Mouse (Mus musculus): ENCODE results near the gene Ezr. TPM values are rescaled to one million over a fixed set of nuclear protein-coding genes. Genes with fewer than 3 reads are reported as not detected.

Ezr gene
- polyA plus RNA-seq, 1 experiment from 2014 or later = 342 TPM

DNA sequence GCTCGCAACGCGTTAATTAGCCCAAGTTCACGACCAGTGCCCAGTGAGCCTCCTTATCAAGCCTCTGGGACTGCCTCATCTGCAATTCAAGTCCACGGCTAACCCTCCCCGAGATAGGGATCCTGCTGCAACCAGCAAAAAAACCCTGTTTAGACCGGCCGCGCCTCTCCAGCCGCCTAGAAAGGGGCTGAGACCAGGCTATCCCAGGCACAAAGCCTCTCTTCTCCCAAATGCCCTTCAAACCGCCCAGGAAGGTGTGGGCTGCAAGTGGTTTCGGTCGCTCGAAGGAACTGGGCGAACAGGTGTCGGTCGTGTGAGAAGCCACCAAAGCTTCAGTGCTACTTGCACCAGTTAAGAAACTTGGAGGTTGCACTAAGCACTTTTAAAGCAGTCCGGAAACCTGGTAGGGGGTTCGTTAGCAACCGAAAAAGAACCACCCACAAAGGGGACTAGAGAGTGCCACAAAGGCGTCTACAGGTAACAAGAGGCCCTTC lies 504 bp downstream of the Ezr start:
- 2% methylated on average over 21 of the region's 21 CpGs for WGBS
- Histone ChIP-seq H3K27ac (ENCODE audit: low read depth, low read length) (peak overlapping the region; percentile 97), H3K4me3 (ENCODE audit: low read depth, low read length) (peak overlapping the region; percentile 88), H3K27me3 (replicated peaks; ENCODE audit: control insufficient read depth, insufficient read depth, low read length) (no peaks in the 10 kb centered on the region), H3K4me2 (replicated peaks; ENCODE audit: low read depth) (peak overlapping the region; percentile 88), H3K9me3 (ENCODE audit: control insufficient read depth) (no peaks in the 10 kb centered on the region), H3K4me1 (replicated peaks; ENCODE audit: control insufficient read depth, insufficient read depth, low read length) (peaks cover 3% of the 10 kb centered on the region), H3K9ac (ENCODE audit: low read depth, low read length) (peak overlapping the region; percentile 92), H3K36me3 (ENCODE audit: control insufficient read depth, insufficient read depth) (no peaks in the 10 kb centered on the region)
- no peak for TF ChIP-seq CTCF (IDR thresholded peaks at IDR 0.05; ENCODE audit: low read depth)
- ATAC-seq = peak; percentile 52

DNA sequence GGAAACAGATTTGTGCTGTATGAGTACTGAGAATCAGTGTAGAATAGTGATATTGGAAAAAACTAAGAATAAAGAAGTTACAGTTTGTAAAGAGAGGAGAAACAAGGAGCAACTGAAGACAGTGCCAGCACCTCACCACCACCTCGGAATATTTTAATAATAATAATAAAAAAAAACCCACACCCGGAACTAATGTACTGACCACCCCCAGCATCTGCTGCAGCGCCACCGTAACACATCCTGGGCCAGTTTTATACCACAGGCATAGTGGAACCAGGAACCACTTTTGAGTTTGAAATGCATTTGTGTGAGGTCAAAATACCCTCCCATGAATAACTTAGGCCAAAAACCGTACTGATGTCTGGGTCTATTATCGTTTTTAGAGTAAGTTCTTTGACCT lies 1.3 kb downstream of the Ezr start:
- H3K9ac ChIP-seq (ENCODE audit: low read depth, low read length) = peak overlapping the region; percentile 92
- peaks cover 3% of the 10 kb centered on the region for H3K4me1 ChIP-seq (replicated peaks; ENCODE audit: control insufficient read depth, insufficient read depth, low read length)
- no peaks in the 10 kb centered on the region for H3K27me3 ChIP-seq (replicated peaks; ENCODE audit: control insufficient read depth, insufficient read depth, low read length)
- H3K4me3 ChIP-seq (ENCODE audit: low read depth, low read length) = peak overlapping the region; percentile 88
- no peaks in the 10 kb centered on the region for H3K9me3 ChIP-seq (ENCODE audit: control insufficient read depth)
- H3K36me3 ChIP-seq (ENCODE audit: control insufficient read depth, insufficient read depth) = no peaks in the 10 kb centered on the region
- peak overlapping the region; percentile 88 for H3K4me2 ChIP-seq (replicated peaks; ENCODE audit: low read depth)
- TF ChIP-seq CTCF (IDR thresholded peaks at IDR 0.05; ENCODE audit: low read depth) = no peak
- H3K27ac ChIP-seq (ENCODE audit: low read depth, low read length) = peak overlapping the region; percentile 97; the same call in 1 of the 2 replicates
- ATAC-seq = no peak
- 24% methylated on average over 6 of the region's 6 CpGs for WGBS

GRCm38 (mm10) chr17:6780521-6781115 lies 2.0 kb downstream of the Ezr start:
- Histone ChIP-seq H3K4me2 (replicated peaks; ENCODE audit: low read depth) (peak overlapping the region; percentile 88), H3K9me3 (ENCODE audit: control insufficient read depth) (no peaks in the 10 kb centered on the region), H3K27ac (ENCODE audit: low read depth, low read length) (peak overlapping the region; percentile 97), H3K36me3 (ENCODE audit: control insufficient read depth, insufficient read depth) (no peaks in the 10 kb centered on the region), H3K4me1 (replicated peaks; ENCODE audit: control insufficient read depth, insufficient read depth, low read length) (peaks cover 5% of the 10 kb centered on the region), H3K9ac (ENCODE audit: low read depth, low read length) (peak overlapping the region; percentile 92), H3K27me3 (replicated peaks; ENCODE audit: control insufficient read depth, insufficient read depth, low read length) (no peaks in the 10 kb centered on the region), H3K4me3 (ENCODE audit: low read depth, low read length) (peak overlapping the region; percentile 88)
- TF ChIP-seq CTCF (IDR thresholded peaks at IDR 0.05; ENCODE audit: low read depth) = no peak
- ATAC-seq = no peak
- 31% methylated on average over 4 of the region's 4 CpGs for WGBS

DNA sequence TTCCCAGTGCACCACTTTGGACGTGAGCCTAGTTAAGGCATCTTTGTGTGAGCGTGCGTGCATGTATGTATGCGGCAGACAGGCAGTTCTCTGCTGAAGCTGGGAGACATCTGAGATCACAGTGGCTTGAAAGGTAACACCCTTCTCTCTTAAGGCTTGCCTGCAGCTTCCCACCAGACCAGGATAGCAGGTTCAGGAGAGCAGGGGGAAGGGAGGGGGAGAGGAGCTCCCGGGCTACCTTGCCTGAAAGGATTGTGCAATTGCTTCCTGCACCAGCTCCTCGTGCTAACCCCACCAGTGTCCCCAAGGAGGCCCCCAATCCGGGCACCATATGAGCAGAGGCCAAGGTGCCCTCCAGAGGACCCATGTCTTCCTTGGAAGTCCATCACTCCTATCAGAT lies 3.0 kb downstream of the Ezr start:
- peak overlapping the region; percentile 88 for H3K4me3 ChIP-seq (ENCODE audit: low read depth, low read length)
- no peak for ATAC-seq
- no peak for TF ChIP-seq CTCF (IDR thresholded peaks at IDR 0.05; ENCODE audit: low read depth)
- peak overlapping the region; percentile 88 for H3K4me2 ChIP-seq (replicated peaks; ENCODE audit: low read depth)
- peaks cover 8% of the 10 kb centered on the region for H3K4me1 ChIP-seq (replicated peaks; ENCODE audit: control insufficient read depth, insufficient read depth, low read length)
- 0 out of 2 replicates have a peak overlapping the region, but pooled peaks have one; percentile 92 for H3K9ac ChIP-seq (ENCODE audit: low read depth, low read length)
- no peaks in the 10 kb centered on the region for H3K27me3 ChIP-seq (replicated peaks; ENCODE audit: control insufficient read depth, insufficient read depth, low read length)
- H3K9me3 ChIP-seq (ENCODE audit: control insufficient read depth) = no peaks in the 10 kb centered on the region
- WGBS = 19% methylated on average over 7 of the region's 7 CpGs
- H3K36me3 ChIP-seq (ENCODE audit: control insufficient read depth, insufficient read depth) = peaks cover 5% of the 10 kb centered on the region; the same call in 1 of the 2 replicates
- H3K27ac ChIP-seq (ENCODE audit: low read depth, low read length) = peak overlapping the region; percentile 97

GRCm38 (mm10) chr17:6778771-6779509 lies 3.6 kb downstream of the Ezr start:
- TF ChIP-seq CTCF (IDR thresholded peaks at IDR 0.05; ENCODE audit: low read depth) = peak; percentile 10; the same call in 1 of the 2 replicates
- Histone ChIP-seq H3K4me1 (replicated peaks; ENCODE audit: control insufficient read depth, insufficient read depth, low read length) (peaks cover 14% of the 10 kb centered on the region), H3K4me2 (replicated peaks; ENCODE audit: low read depth) (peak overlapping the region; percentile 88), H3K4me3 (ENCODE audit: low read depth, low read length) (peak overlapping the region; percentile 88), H3K36me3 (ENCODE audit: control insufficient read depth, insufficient read depth) (peaks cover 5% of the 10 kb centered on the region; the same call in 1 of the 2 replicates), H3K9me3 (ENCODE audit: control insufficient read depth) (no peaks in the 10 kb centered on the region), H3K9ac (ENCODE audit: low read depth, low read length) (peak overlapping the region; percentile 92), H3K27me3 (replicated peaks; ENCODE audit: control insufficient read depth, insufficient read depth, low read length) (no peaks in the 10 kb centered on the region), H3K27ac (ENCODE audit: low read depth, low read length) (peak overlapping the region; percentile 97)
- peak; percentile 25 for ATAC-seq
- 3% methylated on average over 23 of the region's 23 CpGs for WGBS

- TF ChIP-seq CTCF (IDR thresholded peaks at IDR 0.05; ENCODE audit: low read depth) = peak; percentile 77
- Histone ChIP-seq H3K27me3 (replicated peaks; ENCODE audit: control insufficient read depth, insufficient read depth, low read length) (no peaks in the 10 kb centered on the region), H3K27ac (ENCODE audit: low read depth, low read length) (peak overlapping the region; percentile 97), H3K4me3 (ENCODE audit: low read depth, low read length) (peak overlapping the region; percentile 88), H3K4me1 (replicated peaks; ENCODE audit: control insufficient read depth, insufficient read depth, low read length) (peaks cover 12% of the 10 kb centered on the region), H3K9me3 (ENCODE audit: control insufficient read depth) (no peaks in the 10 kb centered on the region), H3K36me3 (ENCODE audit: control insufficient read depth, insufficient read depth) (peaks cover 5% of the 10 kb centered on the region; the same call in 1 of the 2 replicates), H3K9ac (ENCODE audit: low read depth, low read length) (peak overlapping the region; percentile 92), H3K4me2 (replicated peaks; ENCODE audit: low read depth) (peak overlapping the region; percentile 88)
- no peak for ATAC-seq
- under 1% methylated on average over 9 of the region's 9 CpGs for WGBS
Measured at GRCm38 (mm10) chr17:6778332-6778683, 4.3 kb downstream of the Ezr start.
